In genomic region chr3:51195736-51196135, GRCm38 (mm10) we compare ENCODE assay signal across 8 mouse cellular contexts. TPM values are rescaled to one million over a fixed set of nuclear protein-coding genes. Genes with fewer than 3 reads are reported as not detected.
DNase-seq lines count a peak whose midpoint lies in the region; ATAC-seq lines count a peak whose summit lies in the region.

No protein-coding gene starts in this region.

- H3K27me3 ChIP-seq in lung, embryonic 15.5 days, result no peaks in the 10 kb centered on the region
- H3K27me3 ChIP-seq in hindbrain, embryonic 13.5 days, result no peaks in the 10 kb centered on the region

- peaks cover 9% of the 10 kb centered on the region for H3K4me1 ChIP-seq in lung, embryonic 15.5 days
- H3K4me1 ChIP-seq in hindbrain, embryonic 13.5 days (replicated peaks), result peaks cover 4% of the 10 kb centered on the region; the same call in 1 of the 2 replicates

- peak overlapping the region; percentile 28 for H3K4me2 ChIP-seq in lung, embryonic 15.5 days
- H3K4me2 ChIP-seq in hindbrain, embryonic 13.5 days, result peak overlapping the region; percentile 26; the same call in 1 of the 2 replicates

- no peak overlapping the region for H3K4me3 ChIP-seq in lung, embryonic 15.5 days
- H3K4me3 ChIP-seq in hindbrain, embryonic 13.5 days, result no peak overlapping the region

- no peak overlapping the region for H3K9ac ChIP-seq in lung, embryonic 15.5 days
- H3K9ac ChIP-seq in hindbrain, embryonic 13.5 days, result no peak overlapping the region

- no peak for DNase-seq in lung, postnatal 36 days
- peak; percentile 57 for DNase-seq in embryo, embryonic 10 days (ENCODE audit: low spot score)
- peak; percentile 20 for DNase-seq in neural tube, embryonic 10.5 days (ENCODE audit: extremely low spot score, low spot score)
- DNase-seq in ovary, postnatal 10 days (ENCODE audit: low spot score), result no peak
- no peak for DNase-seq in testis, postnatal 14 days (ENCODE audit: low spot score)

- no peaks in the 10 kb centered on the region for H3K36me3 ChIP-seq in lung, embryonic 15.5 days
- no peaks in the 10 kb centered on the region for H3K36me3 ChIP-seq in hindbrain, embryonic 13.5 days

- ATAC-seq in lung, embryonic 15.5 days (ENCODE audit: borderline replicate concordance, extremely low read depth, low FRiP score, low TSS enrichment), result peak; percentile 39; the same call in 1 of the 2 replicates
- no peak for ATAC-seq in hindbrain, embryonic 13.5 days (ENCODE audit: low FRiP score)
- no peak for ATAC-seq in erythroid progenitor cell, adult 5-6 weeks (replicated peaks; ENCODE audit: low FRiP score, poor library complexity, severe bottlenecking)

- 27% methylated on average over 8 of the region's 8 CpGs for WGBS in lung, embryonic 15.5 days
- 42% methylated on average over 8 of the region's 8 CpGs for WGBS in hindbrain, embryonic 13.5 days

- H3K27ac ChIP-seq in lung, embryonic 15.5 days, result no peak overlapping the region
- no peak overlapping the region for H3K27ac ChIP-seq in hindbrain, embryonic 13.5 days

- H3K9me3 ChIP-seq in lung, embryonic 15.5 days, result no peaks in the 10 kb centered on the region
- H3K9me3 ChIP-seq in hindbrain, embryonic 13.5 days, result no peaks in the 10 kb centered on the region; the same call in 1 of the 2 replicates

RNA-seq across cellular contexts. Expression of gene Noct, which starts 28.5 kb away (rescaled TPM):
- polyA plus RNA-seq in lung, embryonic 15.5 days (2015; fragmentation: Nextera tagmentation; extraction: Ambion mirVana), result 6.9 and 7.2 TPM in 2 replicates
- 21.5 and 22.0 TPM in 2 replicates for polyA plus RNA-seq in hindbrain, embryonic 13.5 days (2015; fragmentation: Nextera tagmentation; extraction: Ambion mirVana)
- total RNA-seq in erythroid progenitor cell, adult 5-6 weeks (2015; ENCODE audit: low replicate concordance), result 59.8 and 69.2 TPM in 2 replicates
- 40.7 and 49.9 TPM in 2 replicates for total RNA-seq in erythroid progenitor cell, adult 5-6 weeks (2017; ENCODE audit: low replicate concordance)

Comparison
In these comparisons a context has a peak if more than half of its experiments do, and no peak if none do; other contexts are left out.
1. DNase-seq: peak in embryo, embryonic 10 days (single experiment) and neural tube, embryonic 10.5 days (single experiment); none in lung, postnatal 36 days (single experiment), ovary, postnatal 10 days (single experiment) and testis, postnatal 14 days (single experiment).